Mouse (Mus musculus): Measurements from ENCODE around the gene Crmp1. TPM values are rescaled to one million over a fixed set of nuclear protein-coding genes. Genes with fewer than 3 reads are reported as not detected.

Gene Crmp1
- polyA plus RNA-seq (2016; fragmentation: Nextera tagmentation; extraction: Ambion mirVana): 49.5 and 61.2 TPM in 2 replicates

- Histone ChIP-seq H3K9ac (peak within 1 kb of the TSS; percentile 25; the same call in 1 of the 2 replicates), H3K4me2 (replicated peaks) (peak within 1 kb of the TSS; percentile 79), H3K4me1 (peaks cover 26% of the 10 kb centered on the region), H3K9me3 (no peaks in the 10 kb centered on the region), H3K4me3 (peak within 1 kb of the TSS; percentile 41), H3K36me3 (no peaks in the 10 kb centered on the region), H3K27ac (no peak within 1 kb of the TSS), H3K27me3 (peaks cover 75% of the 10 kb centered on the region)
- ATAC-seq (ENCODE audit: insufficient number of reproducible peaks, insufficient read depth, low FRiP score, low TSS enrichment): peak; percentile 57
- WGBS: 1% methylated on average over 55 of the region's 56 CpGs
Observed at GRCm38 (mm10) chr5:37241651-37242151, at the start of gene Crmp1. Crmp1 (plus strand) TSS chr5:37241940.

DNA sequence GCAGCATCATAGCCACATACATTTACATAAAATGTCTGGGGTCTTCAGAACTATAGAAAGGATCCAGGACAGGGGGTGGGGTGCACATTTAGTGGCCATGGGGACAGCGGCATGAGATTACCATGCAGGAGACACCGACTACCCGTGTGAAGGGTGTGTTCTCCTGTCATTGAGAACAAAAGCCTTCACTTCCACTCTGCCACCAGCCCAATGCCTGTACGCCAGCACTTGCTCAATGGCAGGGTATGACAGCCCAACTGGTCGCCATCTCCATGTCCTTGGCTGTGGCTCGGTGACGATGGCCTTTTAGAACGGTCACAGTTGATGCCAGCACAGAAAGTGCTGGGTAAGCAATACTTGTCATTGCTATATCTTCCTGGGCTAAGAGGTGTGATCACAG is 45.5 kb upstream of the Crmp1 start:
- Histone ChIP-seq H3K4me3 (no peak overlapping the region), H3K27ac (no peak overlapping the region), H3K27me3 (0 out of 2 replicates have a peak, but pooled peaks cover 2% of the 10 kb centered on the region), H3K36me3 (no peaks in the 10 kb centered on the region), H3K4me1 (peaks cover 17% of the 10 kb centered on the region), H3K9ac (no peak overlapping the region), H3K9me3 (no peaks in the 10 kb centered on the region), H3K4me2 (replicated peaks) (no peak overlapping the region)
- ATAC-seq (ENCODE audit: insufficient number of reproducible peaks, insufficient read depth, low FRiP score, low TSS enrichment): no peak
- WGBS: 87% methylated on average over 8 of the region's 8 CpGs

DNA sequence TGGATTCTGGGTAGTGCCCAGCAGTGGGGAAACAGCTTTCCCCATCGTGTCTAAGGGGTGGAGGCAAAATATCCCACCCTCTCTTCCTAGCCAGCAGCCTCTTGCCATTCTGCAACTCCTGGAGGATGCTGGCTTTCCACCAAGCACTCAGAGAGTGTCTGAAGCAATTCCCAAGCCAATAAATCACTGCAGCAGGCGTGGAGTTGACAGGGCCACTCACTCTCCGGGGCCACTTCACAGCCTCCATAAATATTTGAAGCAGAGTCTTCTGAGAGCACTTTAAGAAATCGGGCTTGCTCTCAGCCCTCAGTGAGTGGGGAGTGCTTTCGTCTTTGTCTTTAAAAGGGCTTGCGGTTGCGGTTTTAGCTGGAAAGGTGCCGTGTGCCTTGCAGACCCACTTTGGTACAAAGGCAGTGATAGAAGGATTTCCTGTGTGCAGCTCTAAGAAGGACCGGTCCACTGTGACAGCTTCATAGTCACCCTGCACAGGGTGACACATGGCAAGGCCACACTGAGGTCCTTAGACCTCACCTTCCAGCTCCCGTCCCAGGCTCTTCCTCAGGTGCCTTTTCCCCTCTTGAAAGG is 45.0 kb upstream of the Crmp1 start:
- Histone ChIP-seq H3K27me3 (0 out of 2 replicates have a peak, but pooled peaks cover 2% of the 10 kb centered on the region), H3K36me3 (no peaks in the 10 kb centered on the region), H3K9me3 (no peaks in the 10 kb centered on the region), H3K27ac (no peak overlapping the region), H3K9ac (no peak overlapping the region), H3K4me2 (replicated peaks) (no peak overlapping the region), H3K4me1 (peaks cover 17% of the 10 kb centered on the region), H3K4me3 (no peak overlapping the region)
- 72% methylated on average over 10 of the region's 10 CpGs for WGBS
- no peak for ATAC-seq (ENCODE audit: insufficient number of reproducible peaks, insufficient read depth, low FRiP score, low TSS enrichment)

DNA sequence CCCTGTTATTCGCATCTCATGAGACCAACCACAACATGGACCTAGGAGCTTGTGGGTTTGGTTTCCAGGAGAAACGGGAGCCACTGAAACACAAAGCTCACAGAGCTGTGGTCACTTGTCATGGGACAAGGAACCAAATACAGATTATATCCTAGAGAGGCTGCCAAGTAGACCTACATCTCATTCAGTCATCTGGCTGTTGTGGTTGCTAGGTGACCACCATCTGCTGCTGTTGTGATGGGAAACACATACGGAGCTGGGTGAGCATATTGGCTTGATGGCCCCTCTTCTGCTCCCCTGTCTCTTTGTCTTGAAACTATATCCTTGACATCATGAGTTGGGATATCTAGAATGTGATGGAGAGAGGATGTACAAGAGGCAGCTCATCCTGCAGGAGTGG is 44.3 kb upstream of the Crmp1 start:
- WGBS: 81% methylated on average over 3 of the region's 3 CpGs
- Histone ChIP-seq H3K4me1 (peaks cover 17% of the 10 kb centered on the region), H3K4me3 (no peak overlapping the region), H3K9ac (no peak overlapping the region), H3K27me3 (0 out of 2 replicates have a peak, but pooled peaks cover 2% of the 10 kb centered on the region), H3K4me2 (replicated peaks) (no peak overlapping the region), H3K9me3 (no peaks in the 10 kb centered on the region), H3K27ac (no peak overlapping the region), H3K36me3 (no peaks in the 10 kb centered on the region)
- ATAC-seq (ENCODE audit: insufficient number of reproducible peaks, insufficient read depth, low FRiP score, low TSS enrichment): no peak

- Histone ChIP-seq H3K4me1 (peaks cover 17% of the 10 kb centered on the region), H3K27me3 (0 out of 2 replicates have a peak, but pooled peaks cover 2% of the 10 kb centered on the region), H3K9ac (no peak overlapping the region), H3K4me3 (no peak overlapping the region), H3K36me3 (no peaks in the 10 kb centered on the region), H3K4me2 (replicated peaks) (no peak overlapping the region), H3K9me3 (no peaks in the 10 kb centered on the region), H3K27ac (no peak overlapping the region; the same call in 1 of the 2 replicates)
- ATAC-seq (ENCODE audit: insufficient number of reproducible peaks, insufficient read depth, low FRiP score, low TSS enrichment): no peak
- WGBS: 45% methylated on average over 2 of the region's 2 CpGs
Observed at GRCm38 (mm10) chr5:37198011-37198688, 43.6 kb upstream of the Crmp1 start.

DNA sequence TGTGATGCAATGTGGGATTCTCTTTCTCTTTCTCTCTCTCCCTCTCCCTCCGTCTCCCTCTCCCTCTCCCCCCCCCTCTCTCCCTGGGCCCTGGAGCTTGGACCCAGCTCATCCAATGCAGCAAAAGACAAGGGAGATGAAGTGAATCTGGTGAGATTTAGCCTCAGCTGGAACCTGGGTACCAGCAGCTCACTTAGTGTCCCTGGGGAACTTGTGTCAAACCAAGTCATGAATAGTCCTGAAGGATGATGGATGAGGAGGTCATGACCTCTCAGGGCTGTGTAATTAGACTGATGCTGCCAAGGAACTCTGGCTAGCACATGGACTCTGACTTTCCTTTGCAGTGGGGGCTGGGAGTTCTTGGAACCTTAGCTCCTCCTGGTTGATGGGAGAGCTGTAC is 39.5 kb upstream of the Crmp1 start:
- Histone ChIP-seq H3K9ac (no peak overlapping the region), H3K4me1 (peaks cover 13% of the 10 kb centered on the region), H3K9me3 (no peaks in the 10 kb centered on the region), H3K4me3 (no peak overlapping the region), H3K36me3 (no peaks in the 10 kb centered on the region), H3K27me3 (0 out of 2 replicates have a peak, but pooled peaks cover 2% of the 10 kb centered on the region), H3K27ac (no peak overlapping the region), H3K4me2 (replicated peaks) (no peak overlapping the region)
- WGBS: 17% methylated on average over 1 of the region's 1 CpGs
- no peak for ATAC-seq (ENCODE audit: insufficient number of reproducible peaks, insufficient read depth, low FRiP score, low TSS enrichment)

GRCm38 (mm10) chr5:37204886-37205285 is 36.9 kb upstream of the Crmp1 start:
- H3K9ac ChIP-seq: no peak overlapping the region

GRCm38 (mm10) chr5:37205420-37205819 is 36.3 kb upstream of the Crmp1 start:
- Histone ChIP-seq H3K4me2 (replicated peaks) (no peak overlapping the region), H3K9me3 (no peaks in the 10 kb centered on the region), H3K36me3 (no peaks in the 10 kb centered on the region), H3K9ac (no peak overlapping the region), H3K4me1 (no peaks in the 10 kb centered on the region), H3K27me3 (no peaks in the 10 kb centered on the region), H3K4me3 (no peak overlapping the region), H3K27ac (no peak overlapping the region)
- no peak for ATAC-seq (ENCODE audit: insufficient number of reproducible peaks, insufficient read depth, low FRiP score, low TSS enrichment)
- 71% methylated on average over 1 of the region's 1 CpGs for WGBS

More at GRCm38 (mm10) chr5:37204886-37205285, 36.9 kb upstream of the Crmp1 start:
- no peaks in the 10 kb centered on the region for H3K4me1 ChIP-seq
- ATAC-seq (ENCODE audit: insufficient number of reproducible peaks, insufficient read depth, low FRiP score, low TSS enrichment): no peak
- 84% methylated on average over 7 of the region's 7 CpGs for WGBS
- no peak overlapping the region for H3K27ac ChIP-seq
- no peak overlapping the region for H3K4me3 ChIP-seq
- no peaks in the 10 kb centered on the region for H3K36me3 ChIP-seq
- no peak overlapping the region for H3K4me2 ChIP-seq (replicated peaks)
- no peaks in the 10 kb centered on the region for H3K27me3 ChIP-seq
- no peaks in the 10 kb centered on the region for H3K9me3 ChIP-seq

GRCm38 (mm10) chr5:37206364-37206763 is 35.4 kb upstream of the Crmp1 start:
- Histone ChIP-seq H3K4me3 (no peak overlapping the region), H3K9me3 (no peaks in the 10 kb centered on the region), H3K4me2 (replicated peaks) (no peak overlapping the region), H3K27me3 (no peaks in the 10 kb centered on the region), H3K4me1 (no peaks in the 10 kb centered on the region), H3K36me3 (no peaks in the 10 kb centered on the region), H3K9ac (no peak overlapping the region), H3K27ac (no peak overlapping the region)
- 73% methylated on average over 2 of the region's 2 CpGs for WGBS
- ATAC-seq (ENCODE audit: insufficient number of reproducible peaks, insufficient read depth, low FRiP score, low TSS enrichment): no peak

DNA sequence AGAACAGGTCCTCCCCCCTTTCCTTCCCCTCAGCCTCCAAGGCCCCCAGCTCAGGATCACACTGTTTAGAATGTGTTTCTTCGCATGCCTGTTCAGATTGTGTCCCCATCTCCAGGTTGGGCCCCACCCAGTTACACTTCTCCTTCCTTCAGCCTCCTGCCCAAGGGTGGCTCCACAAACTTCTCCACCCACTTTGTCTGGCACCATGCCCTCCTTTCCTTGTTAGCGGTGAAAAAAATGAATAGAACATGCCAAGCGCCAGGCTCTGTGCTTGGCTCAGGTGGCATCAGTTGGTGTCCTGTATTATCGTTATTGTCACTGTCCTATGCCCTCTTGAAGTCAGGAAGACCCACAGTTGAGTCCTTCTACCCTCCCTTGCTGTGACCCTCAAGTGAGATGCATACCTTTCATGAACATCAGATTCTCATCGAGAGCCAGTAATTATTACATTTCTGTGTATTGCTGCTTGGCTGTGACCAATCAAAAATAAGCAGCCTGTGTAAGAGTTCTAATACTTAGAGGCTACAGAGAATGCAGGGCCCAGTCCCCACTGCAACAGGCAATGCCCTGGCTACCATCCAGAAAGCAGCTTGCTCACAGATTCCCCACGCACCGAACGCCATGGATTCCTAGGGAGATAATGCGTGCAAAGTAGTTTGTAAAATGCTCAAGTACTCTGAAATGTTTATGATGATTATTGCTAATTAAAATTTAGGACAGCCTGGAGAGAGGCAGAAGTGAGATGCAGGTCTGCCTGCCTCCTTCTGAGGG is 28.6 kb upstream of the Crmp1 start:
- H3K27ac ChIP-seq: no peak overlapping the region
- H3K4me3 ChIP-seq: no peak overlapping the region
- 85% methylated on average over 9 of the region's 9 CpGs for WGBS
- no peak overlapping the region for H3K4me2 ChIP-seq (replicated peaks)
- no peaks in the 10 kb centered on the region for H3K36me3 ChIP-seq
- no peaks in the 10 kb centered on the region for H3K4me1 ChIP-seq
- no peak for ATAC-seq (ENCODE audit: insufficient number of reproducible peaks, insufficient read depth, low FRiP score, low TSS enrichment)
- H3K9me3 ChIP-seq: no peaks in the 10 kb centered on the region
- H3K27me3 ChIP-seq: no peaks in the 10 kb centered on the region
- no peak overlapping the region for H3K9ac ChIP-seq

- H3K4me1 ChIP-seq: no peaks in the 10 kb centered on the region
- ATAC-seq (ENCODE audit: insufficient number of reproducible peaks, insufficient read depth, low FRiP score, low TSS enrichment): no peak
- 73% methylated on average over 4 of the region's 4 CpGs for WGBS
- no peak overlapping the region for H3K27ac ChIP-seq
- no peaks in the 10 kb centered on the region for H3K36me3 ChIP-seq
- H3K27me3 ChIP-seq: no peaks in the 10 kb centered on the region
- H3K9ac ChIP-seq: no peak overlapping the region
- H3K9me3 ChIP-seq: no peaks in the 10 kb centered on the region
- H3K4me2 ChIP-seq (replicated peaks): no peak overlapping the region
- no peak overlapping the region for H3K4me3 ChIP-seq
Observed at GRCm38 (mm10) chr5:37213709-37214103, 28.0 kb upstream of the Crmp1 start.
